Mouse (Mus musculus) small intestine, adult 2 months (tissue): ENCODE measurements around the gene Msi2. TPM values are rescaled to one million over a fixed set of nuclear protein-coding genes. Genes with fewer than 3 reads are reported as not detected.

Experiments
- H3K27ac ChIP-seq: fragments of 200-500 bp; 2 replicates; pipeline ENCODE4 v1.5.1; 2012; ENCODE audit warnings: low read depth, low read length, control low read depth, inconsistent platforms; ENCODE audit not compliant: insufficient read depth
- H3K27me3 ChIP-seq: fragments of 200-500 bp; 2 replicates; pipeline ENCODE4 v1.6.1; 2012; ENCODE audit warnings: mild to moderate bottlenecking, moderate library complexity, low read length, inconsistent platforms; ENCODE audit not compliant: control insufficient read depth, insufficient read depth
- H3K36me3 ChIP-seq: fragments of 200-500 bp; 2 replicates; pipeline ENCODE4 v1.6.1; 2012; ENCODE audit warnings: mild to moderate bottlenecking, low read length, control low read depth, inconsistent platforms; ENCODE audit not compliant: control insufficient read depth, insufficient read depth
- H3K4me1 ChIP-seq: fragments of 200-500 bp; 2 replicates; pipeline ENCODE4 v1.6.1; 2012; ENCODE audit warnings: low read length, inconsistent platforms, mixed read lengths; ENCODE audit not compliant: control insufficient read depth, insufficient read depth, insufficient read length
- H3K4me3 ChIP-seq: fragments of 200-500 bp; 2 replicates; pipeline ENCODE4 v1.5.1; 2012; ENCODE audit warnings: low read depth, mild to moderate bottlenecking, control low read depth, inconsistent platforms, low read length, moderate library complexity
- CTCF ChIP-seq: fragments of 200-500 bp; IDR thresholded peaks from 2 replicates; pipeline ENCODE4 v1.5.1; 2012; ENCODE audit warnings: low read depth, mild to moderate bottlenecking, control low read depth, inconsistent platforms, low read length, moderate library complexity, mixed read lengths; ENCODE audit not compliant: insufficient replicate concordance, insufficient read length; ENCODE audit errors: extremely low read depth
- POLR2A ChIP-seq: fragments of 200-500 bp; IDR thresholded peaks from 2 replicates; pipeline ENCODE4 v1.6.1; 2012; ENCODE audit warnings: low read depth, mild to moderate bottlenecking, control low read depth, inconsistent platforms, low read length, moderate library complexity
- WGBS: fragments of 180-500 bp; shearing (Covaris S2); methylation state at CpG from one replicate; pipeline ENCODE4 v1.1.7; 2018; 5-methylcytosine and 5-hydroxymethylcytosine counted together
- polyA plus RNA-seq: library from polyadenylated mRNA; depleted of rRNA; stranded (reverse); fragments of >200 nt; gene quantifications from 2 replicates; pipeline ENCODE4 v1.2.3, GENCODE M21; 2012

Msi2 gene
- polyA plus RNA-seq, 1 experiment = 8.8 TPM

DNA sequence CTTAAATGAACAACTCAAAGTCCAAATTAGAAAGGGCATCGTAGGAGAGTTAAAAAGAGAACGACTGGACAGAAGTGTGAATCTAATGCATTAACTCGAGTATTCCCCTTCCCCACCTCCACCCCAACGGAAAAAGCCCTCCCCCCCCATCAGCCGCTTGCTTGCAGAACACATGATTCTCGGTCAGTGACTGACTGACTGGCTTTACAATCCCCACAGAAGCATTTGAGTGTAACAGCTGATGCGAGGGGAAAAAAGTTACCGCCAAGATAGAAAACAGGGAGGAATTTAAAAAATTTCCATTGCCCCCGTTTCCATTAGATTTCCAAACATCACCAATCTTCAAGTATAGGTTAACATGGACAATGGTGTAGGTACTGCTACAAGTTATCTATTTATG, 4.8 kb downstream of the Msi2 start:
- Histone ChIP-seq H3K4me1 (no peaks in the 10 kb centered on the region), H3K4me3 (no peak overlapping the region)
- WGBS = 81% methylated on average over 9 of the region's 9 CpGs

DNA sequence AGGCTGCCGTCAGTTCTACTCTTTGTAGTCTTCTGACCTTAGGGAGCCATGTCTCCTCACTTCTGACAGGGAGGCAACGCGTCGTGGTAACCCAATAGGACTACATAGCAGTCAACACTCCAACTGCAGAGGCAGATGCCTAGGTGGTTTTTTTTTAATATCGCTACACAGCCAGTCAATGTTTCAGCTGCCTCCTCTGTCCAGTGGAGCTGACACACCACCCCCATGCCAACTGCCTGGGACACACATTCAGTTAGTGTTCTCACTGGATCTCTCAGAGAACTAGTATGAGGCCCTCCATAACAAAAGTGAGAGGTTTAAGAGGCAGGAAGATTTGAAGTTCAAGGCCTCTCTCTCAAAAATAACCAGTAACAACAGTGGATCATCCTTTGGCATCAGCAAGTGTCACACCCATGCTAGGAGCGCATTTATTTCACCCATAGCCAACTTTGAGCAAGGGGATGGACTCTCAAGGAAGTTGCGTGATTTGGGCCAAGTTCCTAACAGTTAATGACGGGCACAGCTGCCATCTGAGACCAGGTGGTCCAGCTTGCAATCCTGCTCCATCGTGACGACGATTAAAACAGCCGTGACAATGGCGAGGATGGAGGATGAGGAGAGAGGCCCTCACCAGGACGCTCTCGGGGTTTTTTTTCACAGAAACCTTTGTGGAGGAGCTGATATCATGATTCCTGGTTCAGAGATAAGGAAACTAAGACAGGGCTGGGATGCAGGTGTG, 8.3 kb downstream of the Msi2 start:
- TF ChIP-seq CTCF (no peak), POLR2A (no peak)
- no peaks in the 10 kb centered on the region for H3K27me3 ChIP-seq
- peaks cover 16% of the 10 kb centered on the region for H3K36me3 ChIP-seq
- no peak overlapping the region for H3K27ac ChIP-seq
- no peak overlapping the region for H3K4me3 ChIP-seq
- WGBS = 92% methylated on average over 15 of the region's 15 CpGs
- H3K4me1 ChIP-seq = peaks cover 2% of the 10 kb centered on the region; the same call in 1 of the 2 replicates

More for the DNA sequence above, 4.8 kb downstream of the Msi2 start:
- no peaks in the 10 kb centered on the region for H3K27me3 ChIP-seq
- H3K36me3 ChIP-seq = peaks cover 16% of the 10 kb centered on the region
- no peak for TF ChIP-seq CTCF
- TF ChIP-seq POLR2A = no peak
- no peak overlapping the region for H3K27ac ChIP-seq

DNA sequence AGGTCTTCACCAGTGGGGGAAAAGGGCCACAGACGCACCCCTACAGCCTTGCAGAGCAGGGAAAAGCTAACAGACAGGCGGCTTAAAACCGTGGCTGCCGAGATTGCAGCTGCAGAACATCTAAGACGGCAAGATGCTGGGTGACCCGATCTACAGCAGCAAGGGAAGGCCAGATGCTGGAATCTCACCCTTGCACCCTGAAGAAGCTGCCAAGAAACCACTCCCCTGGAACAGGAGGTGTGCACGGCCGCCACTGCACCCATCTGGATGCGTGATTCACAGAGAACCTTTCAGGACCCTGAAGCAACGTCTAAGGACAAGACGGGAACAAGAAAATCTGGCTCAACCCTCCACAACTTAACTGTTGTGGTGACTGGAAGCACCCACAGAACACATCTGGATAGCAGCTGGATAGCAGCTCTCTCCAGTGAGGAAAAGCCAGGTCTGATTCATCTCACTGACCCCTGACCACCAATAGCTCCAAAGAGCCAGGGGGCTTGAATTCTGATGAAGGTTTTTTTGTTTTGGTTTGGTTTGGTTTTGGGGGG, 11.0 kb downstream of the Msi2 start:
- no peak overlapping the region for H3K4me3 ChIP-seq
- H3K36me3 ChIP-seq = peaks cover 14% of the 10 kb centered on the region
- 31% methylated on average over 11 of the region's 11 CpGs for WGBS
- TF ChIP-seq POLR2A (no peak), CTCF (no peak)
- H3K27ac ChIP-seq = no peak overlapping the region
- H3K27me3 ChIP-seq = no peaks in the 10 kb centered on the region
- H3K4me1 ChIP-seq = peaks cover 2% of the 10 kb centered on the region; the same call in 1 of the 2 replicates

DNA sequence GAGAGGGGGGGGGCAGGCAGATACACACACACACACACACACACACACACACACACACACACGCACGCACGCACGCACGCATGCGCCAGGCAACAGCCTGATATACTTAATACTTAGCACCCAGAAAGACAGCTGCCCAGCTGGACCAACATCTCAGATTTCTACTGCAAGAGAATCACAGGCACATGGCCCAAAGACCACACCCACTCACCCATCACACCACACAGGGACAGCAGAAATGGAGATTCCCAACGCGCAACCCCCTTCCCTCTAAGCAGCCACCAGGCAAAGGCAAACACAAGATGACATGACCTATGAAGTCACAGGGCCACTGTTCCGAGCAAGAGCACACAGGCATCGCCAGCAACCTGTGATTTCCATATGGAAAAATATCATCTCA, 13.6 kb downstream of the Msi2 start:
- Histone ChIP-seq H3K4me1 (peaks cover 2% of the 10 kb centered on the region; the same call in 1 of the 2 replicates), H3K27me3 (no peaks in the 10 kb centered on the region), H3K36me3 (peaks cover 2% of the 10 kb centered on the region; the same call in 1 of the 2 replicates), H3K4me3 (no peak overlapping the region), H3K27ac (no peak overlapping the region)
- TF ChIP-seq CTCF (no peak), POLR2A (no peak)
- WGBS = 95% methylated on average over 10 of the region's 10 CpGs

DNA sequence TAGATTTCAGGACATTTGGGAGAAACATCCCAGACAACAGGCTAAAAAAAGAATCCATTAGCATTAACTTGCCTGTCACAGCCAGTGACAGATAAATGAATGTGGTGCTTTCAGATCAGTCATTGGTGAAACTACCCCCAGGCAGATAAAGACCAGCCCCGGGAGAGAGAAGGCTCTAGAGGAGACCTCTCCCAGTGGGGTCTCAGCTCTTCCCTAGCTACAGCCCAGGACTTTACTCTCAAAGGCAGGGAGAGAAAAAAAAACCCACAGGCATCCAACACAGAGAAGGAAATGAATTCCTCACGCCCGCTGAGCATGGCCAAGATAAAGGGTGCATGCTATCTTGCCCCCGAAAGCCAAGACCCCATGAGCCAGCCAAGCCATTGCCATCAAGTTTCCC, 15.1 kb downstream of the Msi2 start:
- WGBS = 79% methylated on average over 4 of the region's 4 CpGs

DNA sequence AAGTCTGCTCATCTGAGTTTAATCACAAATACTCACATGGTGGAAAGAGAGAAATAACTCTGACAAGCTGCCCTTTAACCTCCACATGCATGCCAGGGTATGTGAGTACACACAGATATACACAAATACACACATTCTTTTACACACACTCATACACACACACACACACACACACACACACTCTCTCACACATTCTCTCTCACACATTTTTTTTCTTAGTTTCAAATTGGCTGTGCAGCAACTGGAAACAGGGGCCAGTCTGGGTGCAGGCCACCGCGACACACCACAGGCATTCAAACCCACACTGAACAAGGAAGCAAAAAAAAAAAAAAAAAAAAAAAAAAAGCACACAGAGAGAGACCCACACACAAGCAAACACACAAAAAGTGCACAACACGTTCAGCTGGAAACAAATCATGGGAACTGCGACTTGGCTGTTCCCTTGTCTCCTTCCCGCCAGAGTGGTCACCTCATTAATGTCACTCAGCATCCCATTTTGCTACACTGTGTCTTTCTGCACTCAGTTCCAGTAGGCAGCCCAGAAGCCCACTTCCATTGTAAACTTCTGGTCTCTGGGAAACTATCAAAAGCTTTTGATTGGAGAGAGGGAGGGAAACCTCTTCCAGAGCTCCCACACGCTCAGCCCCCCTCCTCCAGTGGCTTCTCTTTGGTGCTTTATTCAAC, 16.2 kb downstream of the Msi2 start:
- TF ChIP-seq CTCF = no peak
- TF ChIP-seq POLR2A = no peak
- WGBS = 87% methylated on average over 6 of the region's 6 CpGs

More for the DNA sequence above, 15.1 kb downstream of the Msi2 start:
- no peak overlapping the region for H3K27ac ChIP-seq
- TF ChIP-seq POLR2A = no peak
- no peak overlapping the region for H3K4me3 ChIP-seq
- no peaks in the 10 kb centered on the region for H3K27me3 ChIP-seq
- peaks cover 2% of the 10 kb centered on the region; the same call in 1 of the 2 replicates for H3K36me3 ChIP-seq
- H3K4me1 ChIP-seq = peaks cover 2% of the 10 kb centered on the region; the same call in 1 of the 2 replicates

DNA sequence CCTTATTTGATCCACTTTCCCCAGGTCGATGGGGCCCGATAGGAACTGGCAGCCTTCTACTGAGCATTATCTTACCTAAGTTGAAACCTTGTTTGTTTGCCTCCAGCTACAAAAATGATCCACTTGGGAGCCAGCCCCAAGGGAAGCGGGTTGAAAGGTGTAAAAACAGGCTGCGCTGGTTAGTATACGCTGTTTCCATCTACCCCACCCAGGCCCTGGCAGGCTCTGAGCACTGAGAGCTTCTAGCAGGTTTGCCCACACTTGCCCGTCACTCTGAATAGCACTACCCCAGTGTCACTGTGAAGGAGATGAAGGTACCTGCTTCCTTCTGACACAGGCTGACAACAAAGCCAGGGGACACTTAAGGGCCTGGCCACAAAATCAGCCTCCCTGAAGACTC, 17.3 kb downstream of the Msi2 start:
- peaks cover 2% of the 10 kb centered on the region; the same call in 1 of the 2 replicates for H3K36me3 ChIP-seq
- no peaks in the 10 kb centered on the region for H3K4me1 ChIP-seq
- WGBS = 86% methylated on average over 6 of the region's 6 CpGs
- no peaks in the 10 kb centered on the region for H3K27me3 ChIP-seq
- no peak overlapping the region for H3K4me3 ChIP-seq
- no peak overlapping the region for H3K27ac ChIP-seq
- TF ChIP-seq POLR2A = no peak
- no peak for TF ChIP-seq CTCF

More for the DNA sequence above, 16.2 kb downstream of the Msi2 start:
- no peaks in the 10 kb centered on the region for H3K27me3 ChIP-seq
- peaks cover 2% of the 10 kb centered on the region; the same call in 1 of the 2 replicates for H3K36me3 ChIP-seq
- no peaks in the 10 kb centered on the region; the same call in 1 of the 2 replicates for H3K4me1 ChIP-seq
- H3K4me3 ChIP-seq = no peak overlapping the region
- H3K27ac ChIP-seq = no peak overlapping the region
